Mouse (Mus musculus): ENCODE measurements at regions not wholly inside any gene's neighbourhood (a gene's known extent, or its start where the extent isn't known, plus 50 kb on each side); places are given as distances from the start of the nearest gene placed in this dataset.

GRCm38 (mm10) chr9:35340811-35341210 lies 73.1 kb downstream of the Rpusd4 start:
- Histone ChIP-seq H3K4me3 (no peak overlapping the region), H3K36me3 (ENCODE audit: control insufficient read depth, insufficient read depth, low read length) (no peaks in the 10 kb centered on the region), H3K4me1 (ENCODE audit: control insufficient read depth, insufficient read depth, low read length) (peaks cover 10% of the 10 kb centered on the region), H3K27me3 (ENCODE audit: control insufficient read depth, insufficient read depth, low read length) (no peaks in the 10 kb centered on the region), H3K9ac (ENCODE audit: low read depth, low read length) (no peak overlapping the region), H3K27ac (no peak overlapping the region; the same call in 1 of the 2 replicates), H3K79me2 (replicated peaks; ENCODE audit: control insufficient read depth, insufficient read depth, low read length) (no peaks in the 10 kb centered on the region)
- WGBS: 35% methylated on average over 3 of the region's 3 CpGs
- TF ChIP-seq CTCF (IDR thresholded peaks at IDR 0.05) (no peak), EP300 (IDR thresholded peaks at IDR 0.05; ENCODE audit: insufficient read depth, low read depth, low read length) (peak; percentile 39; the same call in 1 of the 2 replicates), POLR2A (IDR thresholded peaks at IDR 0.05; ENCODE audit: insufficient read depth, low read depth, low read length) (no peak)
- peak in 1 of 2 experiments; percentile 65 for DNase-seq
- intact Hi-C loops (cut with DNase I): no loop called here

DNA sequence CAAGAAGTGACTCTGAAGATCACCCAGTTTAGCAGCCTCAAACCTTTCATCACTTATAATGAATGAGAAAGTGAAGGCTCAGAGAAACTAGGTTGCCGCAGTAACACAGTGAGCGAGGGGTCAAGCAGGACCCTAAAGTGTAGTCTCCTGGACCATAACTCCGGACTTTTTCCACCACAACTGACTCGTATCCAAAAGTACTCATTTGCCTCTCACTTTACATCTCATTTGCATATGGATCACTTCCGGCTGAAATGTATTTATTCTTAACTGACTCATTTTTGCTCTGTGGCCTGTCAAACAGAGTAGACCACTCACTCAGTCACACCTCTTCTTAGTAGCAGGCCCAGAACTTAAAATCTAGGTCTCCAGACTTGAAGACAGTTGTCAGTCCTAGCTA lies 73.7 kb downstream of the Rpusd4 start:
- 85% methylated on average over 5 of the region's 5 CpGs for WGBS
- no peak for DNase-seq
- Histone ChIP-seq H3K9ac (ENCODE audit: low read depth, low read length) (no peak overlapping the region), H3K79me2 (replicated peaks; ENCODE audit: control insufficient read depth, insufficient read depth, low read length) (no peaks in the 10 kb centered on the region), H3K36me3 (ENCODE audit: control insufficient read depth, insufficient read depth, low read length) (no peaks in the 10 kb centered on the region), H3K4me1 (ENCODE audit: control insufficient read depth, insufficient read depth, low read length) (peaks cover 6% of the 10 kb centered on the region), H3K4me3 (no peak overlapping the region), H3K27me3 (ENCODE audit: control insufficient read depth, insufficient read depth, low read length) (no peaks in the 10 kb centered on the region), H3K27ac (no peak overlapping the region)
- intact Hi-C loops (cut with DNase I): no loop called here
- TF ChIP-seq CTCF (IDR thresholded peaks at IDR 0.05) (no peak), POLR2A (IDR thresholded peaks at IDR 0.05; ENCODE audit: insufficient read depth, low read depth, low read length) (no peak), EP300 (IDR thresholded peaks at IDR 0.05; ENCODE audit: insufficient read depth, low read depth, low read length) (no peak)

- no peak overlapping the region for H3K27ac ChIP-seq
- DNase-seq: peak in 1 of 2 experiments; percentile 60
- TF ChIP-seq POLR2A (IDR thresholded peaks at IDR 0.05; ENCODE audit: insufficient read depth, low read depth, low read length): no peak
- no peak for TF ChIP-seq CTCF (IDR thresholded peaks at IDR 0.05)
- no peak for TF ChIP-seq EP300 (IDR thresholded peaks at IDR 0.05; ENCODE audit: insufficient read depth, low read depth, low read length)
- no peaks in the 10 kb centered on the region for H3K27me3 ChIP-seq (ENCODE audit: control insufficient read depth, insufficient read depth, low read length)
- whole genome bisulfite sequencing: 51% methylated on average over 2 of the region's 2 CpGs
- H3K36me3 ChIP-seq (ENCODE audit: control insufficient read depth, insufficient read depth, low read length): no peaks in the 10 kb centered on the region
- no peak overlapping the region for H3K4me3 ChIP-seq
- H3K79me2 ChIP-seq (replicated peaks; ENCODE audit: control insufficient read depth, insufficient read depth, low read length): no peaks in the 10 kb centered on the region
- no peak overlapping the region for H3K9ac ChIP-seq (ENCODE audit: low read depth, low read length)
- H3K4me1 ChIP-seq (ENCODE audit: control insufficient read depth, insufficient read depth, low read length): peaks cover 6% of the 10 kb centered on the region
- intact Hi-C loops (cut with DNase I): no loop called here
Observed at GRCm38 (mm10) chr9:35342436-35342835, 74.8 kb downstream of the Rpusd4 start.

DNA sequence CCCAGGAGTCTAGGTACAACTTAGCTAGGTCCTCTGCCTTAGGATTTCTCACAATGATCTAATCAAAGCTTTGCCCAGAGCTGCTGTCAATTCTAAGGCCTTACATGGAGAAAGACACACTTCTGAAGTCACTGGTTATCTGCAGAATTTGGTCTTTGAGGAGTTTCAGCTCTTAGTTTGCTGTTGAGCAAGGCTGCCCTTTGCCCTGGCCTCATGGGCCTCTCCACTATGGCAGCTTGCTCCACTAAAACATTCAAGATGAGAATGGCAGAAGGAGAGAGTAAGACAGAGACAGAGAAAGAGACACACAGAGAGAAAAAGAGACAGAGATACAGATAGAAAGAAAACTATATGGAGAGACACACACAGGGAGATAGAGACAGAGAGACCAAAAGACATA lies 75.7 kb downstream of the Rpusd4 start:
- intact Hi-C loops (cut with DNase I): no loop called here
- Histone ChIP-seq H3K4me3 (no peak overlapping the region), H3K36me3 (ENCODE audit: control insufficient read depth, insufficient read depth, low read length) (no peaks in the 10 kb centered on the region), H3K27ac (no peak overlapping the region), H3K4me1 (ENCODE audit: control insufficient read depth, insufficient read depth, low read length) (peaks cover 6% of the 10 kb centered on the region), H3K79me2 (replicated peaks; ENCODE audit: control insufficient read depth, insufficient read depth, low read length) (no peaks in the 10 kb centered on the region), H3K27me3 (ENCODE audit: control insufficient read depth, insufficient read depth, low read length) (no peaks in the 10 kb centered on the region), H3K9ac (ENCODE audit: low read depth, low read length) (no peak overlapping the region)
- no peak for DNase-seq
- no peak for TF ChIP-seq CTCF (IDR thresholded peaks at IDR 0.05)
- no peak for TF ChIP-seq POLR2A (IDR thresholded peaks at IDR 0.05; ENCODE audit: insufficient read depth, low read depth, low read length)

DNA sequence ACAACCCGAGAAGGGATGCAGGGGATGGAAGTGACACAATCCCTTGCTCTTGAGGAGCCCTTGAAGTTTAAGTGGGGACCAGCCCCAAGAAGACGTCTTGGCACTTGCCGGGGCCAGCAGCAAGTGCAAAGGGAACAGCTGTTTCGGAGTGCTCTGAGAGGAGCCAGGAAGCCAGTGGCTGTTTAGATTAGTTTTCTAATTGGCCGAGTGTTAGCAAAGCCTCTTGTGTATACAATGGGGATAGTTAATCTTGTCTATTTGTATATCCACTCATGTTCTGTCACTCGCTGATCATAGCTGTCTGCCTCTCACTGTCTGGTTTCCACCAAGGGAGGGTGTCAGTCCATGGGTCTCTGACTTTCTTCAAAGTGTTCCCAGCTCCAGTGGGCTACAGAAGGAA lies 76.6 kb upstream of the Cdon start:
- no peaks in the 10 kb centered on the region for H3K79me2 ChIP-seq (replicated peaks; ENCODE audit: control insufficient read depth, insufficient read depth, low read length)
- no peaks in the 10 kb centered on the region for H3K27me3 ChIP-seq (ENCODE audit: control insufficient read depth, insufficient read depth, low read length)
- intact Hi-C loops (cut with DNase I): no loop called here
- 45% methylated on average over 6 of the region's 6 CpGs for WGBS
- no peaks in the 10 kb centered on the region for H3K36me3 ChIP-seq (ENCODE audit: control insufficient read depth, insufficient read depth, low read length)
- peaks cover 4% of the 10 kb centered on the region for H3K4me1 ChIP-seq (ENCODE audit: control insufficient read depth, insufficient read depth, low read length)
- H3K27ac ChIP-seq: no peak overlapping the region
- no peak overlapping the region for H3K9ac ChIP-seq (ENCODE audit: low read depth, low read length)
- H3K4me3 ChIP-seq: no peak overlapping the region
- no peak for TF ChIP-seq EP300 (IDR thresholded peaks at IDR 0.05; ENCODE audit: insufficient read depth, low read depth, low read length)
- TF ChIP-seq POLR2A (IDR thresholded peaks at IDR 0.05; ENCODE audit: insufficient read depth, low read depth, low read length): no peak
- TF ChIP-seq CTCF (IDR thresholded peaks at IDR 0.05): no peak
- peak in 1 of 2 experiments; percentile 51 for DNase-seq

DNA sequence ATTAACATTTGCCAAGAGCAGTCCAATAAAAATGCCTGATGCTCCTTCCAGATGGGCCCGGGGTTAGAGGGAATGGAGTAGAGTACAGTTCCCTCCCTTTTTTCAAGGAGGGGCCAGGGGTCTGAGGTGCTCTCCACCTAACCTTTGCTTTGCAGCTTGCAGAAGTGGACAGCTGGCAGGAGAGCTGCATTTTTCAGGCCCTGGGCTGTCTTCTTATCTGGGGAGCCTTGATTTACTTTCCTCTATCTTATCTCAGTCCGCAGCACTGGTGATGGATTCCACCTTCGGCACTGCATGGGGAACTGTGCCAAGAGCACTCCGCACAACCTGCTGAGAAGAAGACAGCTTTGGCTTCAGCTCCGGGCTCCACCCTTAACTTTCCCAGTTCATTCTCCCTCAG lies 74.5 kb upstream of the Cdon start:
- 17% methylated on average over 5 of the region's 5 CpGs for WGBS
- Histone ChIP-seq H3K9ac (ENCODE audit: low read depth, low read length) (no peak overlapping the region), H3K27me3 (ENCODE audit: control insufficient read depth, insufficient read depth, low read length) (no peaks in the 10 kb centered on the region), H3K27ac (no peak overlapping the region), H3K79me2 (replicated peaks; ENCODE audit: control insufficient read depth, insufficient read depth, low read length) (no peaks in the 10 kb centered on the region), H3K4me3 (no peak overlapping the region), H3K36me3 (ENCODE audit: control insufficient read depth, insufficient read depth, low read length) (no peaks in the 10 kb centered on the region), H3K4me1 (ENCODE audit: control insufficient read depth, insufficient read depth, low read length) (no peaks in the 10 kb centered on the region; the same call in 1 of the 2 replicates)
- intact Hi-C loops (cut with DNase I): no loop called here
- no peak for TF ChIP-seq CTCF (IDR thresholded peaks at IDR 0.05)
- no peak for TF ChIP-seq EP300 (IDR thresholded peaks at IDR 0.05; ENCODE audit: insufficient read depth, low read depth, low read length)
- TF ChIP-seq POLR2A (IDR thresholded peaks at IDR 0.05; ENCODE audit: insufficient read depth, low read depth, low read length): no peak
- DNase-seq: peak in 1 of 2 experiments; percentile 38

Measured in heart, adult 2 months (tissue).